Mouse (Mus musculus): ENCODE measurements around the gene Lrrc25.
A peak's percentile ranks its signal among the peaks of the same experiment; 100 is the strongest.
"Not testable (repeated sequence)": the region's sequence is repeated elsewhere in the genome, so short reads cannot be mapped to it uniquely, and the experiment has no call there.

The Lrrc25 gene

GRCm38 (mm10) chr8:70615894-70616293, at the start of gene Lrrc25:
TSS of gene Lrrc25 (plus strand) at chr8:70616155.
- DNase-seq (ENCODE audit: low spot score in 2 of 2), result no peak

- no peak for DNase-seq (ENCODE audit: low spot score in 2 of 2)
Observed at GRCm38 (mm10) chr8:70570360-70570759, 45.6 kb upstream of the Lrrc25 start.

GRCm38 (mm10) chr8:70570990-70571389, 45.0 kb upstream of the Lrrc25 start:
- DNase-seq (ENCODE audit: low spot score in 2 of 2), result no peak

GRCm38 (mm10) chr8:70574302-70574701, 41.7 kb upstream of the Lrrc25 start:
- no peak for DNase-seq (ENCODE audit: low spot score in 2 of 2)

- DNase-seq (ENCODE audit: low spot score in 2 of 2), result no peak
Observed at GRCm38 (mm10) chr8:70574915-70575314, 41.0 kb upstream of the Lrrc25 start.

GRCm38 (mm10) chr8:70577207-70577606, 38.7 kb upstream of the Lrrc25 start:
- DNase-seq (ENCODE audit: low spot score in 2 of 2), result no peak

- DNase-seq (ENCODE audit: low spot score in 2 of 2), result no peak
Observed at GRCm38 (mm10) chr8:70583476-70584387, 32.2 kb upstream of the Lrrc25 start.

GRCm38 (mm10) chr8:70584606-70585257, 31.2 kb upstream of the Lrrc25 start:
- DNase-seq (ENCODE audit: low spot score in 2 of 2), result no peak

- peak in 1 of 2 experiments; percentile 50 for DNase-seq (ENCODE audit: low spot score in 2 of 2)
Observed at GRCm38 (mm10) chr8:70585258-70585652, 30.7 kb upstream of the Lrrc25 start.

- not testable (repeated sequence) for DNase-seq (ENCODE audit: low spot score in 2 of 2)
Observed at GRCm38 (mm10) chr8:70587955-70588354, 28.0 kb upstream of the Lrrc25 start.

GRCm38 (mm10) chr8:70591569-70591968, 24.4 kb upstream of the Lrrc25 start:
- no peak for DNase-seq (ENCODE audit: low spot score in 2 of 2)

GRCm38 (mm10) chr8:70593173-70593572, 22.8 kb upstream of the Lrrc25 start:
- no peak for DNase-seq (ENCODE audit: low spot score in 2 of 2)

- peak; percentile 82 to 87 for DNase-seq (ENCODE audit: low spot score in 2 of 2)
Observed at GRCm38 (mm10) chr8:70593961-70594609, 21.9 kb upstream of the Lrrc25 start, which contains the start of gene Isyna1. TSS of gene Isyna1 (plus strand) at chr8:70594373.

- no peak for DNase-seq (ENCODE audit: low spot score in 2 of 2)
Observed at GRCm38 (mm10) chr8:70594621-70595564, 21.1 kb upstream of the Lrrc25 start.

- no peak for DNase-seq (ENCODE audit: low spot score in 2 of 2)
Observed at GRCm38 (mm10) chr8:70595811-70596210, 20.1 kb upstream of the Lrrc25 start.

- no peak for DNase-seq (ENCODE audit: low spot score in 2 of 2)
Observed at GRCm38 (mm10) chr8:70596216-70596615, 19.7 kb upstream of the Lrrc25 start.

- DNase-seq (ENCODE audit: low spot score in 2 of 2), result no peak
Observed at GRCm38 (mm10) chr8:70596775-70597416, 19.1 kb upstream of the Lrrc25 start.

GRCm38 (mm10) chr8:70597417-70598272, 18.3 kb upstream of the Lrrc25 start:
- no peak for DNase-seq (ENCODE audit: low spot score in 2 of 2)

- peak; percentile 75 to 81 for DNase-seq (ENCODE audit: low spot score in 2 of 2)
Observed at GRCm38 (mm10) chr8:70598283-70598682, 17.7 kb upstream of the Lrrc25 start.

GRCm38 (mm10) chr8:70598722-70599121, 17.2 kb upstream of the Lrrc25 start:
- no peak for DNase-seq (ENCODE audit: low spot score in 2 of 2)

Data from urinary bladder, postnatal 4 days (tissue).